Mouse (Mus musculus) kidney, adult 9 months (tissue): ENCODE results near the gene Gmds.
A peak's percentile ranks its signal among the peaks of the same experiment; 100 is the strongest.

Source experiments
- DNase-seq: peaks from one replicate; pipeline ENCODE4 v3.0.0; 2022

Gmds gene

GRCm38 (mm10) chr13:31929299-31929698 is 409.2 kb downstream of the Gmds start:
- DNase-seq = no peak

DNA sequence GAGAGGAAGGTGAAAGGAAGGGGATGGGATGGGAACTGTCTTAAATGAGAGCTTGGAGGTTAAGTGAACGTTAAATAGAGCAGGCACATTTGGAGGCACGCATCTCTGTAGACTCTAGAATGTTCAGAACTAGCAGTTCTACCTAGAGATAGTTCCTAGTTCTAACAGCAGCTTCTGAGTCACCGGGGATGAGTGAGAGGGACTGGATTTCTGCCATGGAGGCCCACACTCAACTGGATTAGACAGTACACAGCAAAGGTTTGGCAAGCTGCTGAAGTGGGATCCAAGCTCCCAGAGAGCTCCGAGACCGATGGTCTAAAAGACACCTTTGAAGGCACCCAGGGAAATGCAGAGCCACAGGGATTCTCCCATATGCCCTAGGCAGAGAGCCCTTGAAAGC is 411.9 kb downstream of the Gmds start:
- DNase-seq = no peak

- no peak for DNase-seq
Measured at GRCm38 (mm10) chr13:31924506-31924905, 414.0 kb downstream of the Gmds start.

DNA sequence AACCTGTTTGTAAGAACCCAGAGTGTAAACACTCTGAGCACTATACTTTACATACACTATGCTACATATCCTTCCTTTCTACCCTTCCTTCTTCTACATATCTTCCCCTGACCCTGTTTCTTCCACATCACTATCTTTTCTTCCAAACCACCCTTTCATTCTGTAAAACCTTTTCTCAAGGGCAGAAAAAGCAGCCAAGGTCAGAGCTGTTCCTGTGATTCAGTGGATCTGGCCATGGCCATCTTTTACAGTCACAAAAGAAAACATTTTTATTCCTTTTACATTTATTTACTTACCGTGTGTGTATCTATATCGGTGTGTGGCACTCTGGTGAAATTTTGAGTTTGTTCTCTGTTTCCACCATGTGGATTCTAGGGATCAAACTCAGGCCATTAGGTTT is 418.8 kb downstream of the Gmds start:
- DNase-seq = no peak

- no peak for DNase-seq
Measured at GRCm38 (mm10) chr13:31917387-31917786, 421.2 kb downstream of the Gmds start.

DNA sequence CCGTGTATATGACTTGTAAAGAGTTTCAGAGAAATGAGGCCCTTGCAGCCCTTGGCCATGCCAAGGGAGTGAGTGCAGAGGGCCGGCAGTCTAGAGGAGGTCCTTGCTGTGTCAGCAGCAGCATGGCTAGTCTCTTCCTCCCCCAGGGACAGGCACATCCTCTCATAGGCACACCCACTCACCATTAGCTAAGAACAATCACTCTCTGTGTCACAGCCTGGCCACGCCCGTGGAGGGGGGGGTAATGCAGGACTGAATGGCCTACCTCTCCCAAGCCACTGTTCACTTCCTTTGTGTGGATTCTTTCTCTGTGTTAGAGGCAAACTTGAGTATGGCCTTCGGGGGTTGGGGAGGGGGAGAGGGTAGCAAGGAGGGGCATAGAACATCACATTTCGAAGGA is 422.8 kb downstream of the Gmds start:
- DNase-seq = no peak

GRCm38 (mm10) chr13:31914901-31915587 is 423.5 kb downstream of the Gmds start:
- DNase-seq = no peak

- no peak for DNase-seq
Measured at GRCm38 (mm10) chr13:31911956-31912355, 426.6 kb downstream of the Gmds start.

DNA sequence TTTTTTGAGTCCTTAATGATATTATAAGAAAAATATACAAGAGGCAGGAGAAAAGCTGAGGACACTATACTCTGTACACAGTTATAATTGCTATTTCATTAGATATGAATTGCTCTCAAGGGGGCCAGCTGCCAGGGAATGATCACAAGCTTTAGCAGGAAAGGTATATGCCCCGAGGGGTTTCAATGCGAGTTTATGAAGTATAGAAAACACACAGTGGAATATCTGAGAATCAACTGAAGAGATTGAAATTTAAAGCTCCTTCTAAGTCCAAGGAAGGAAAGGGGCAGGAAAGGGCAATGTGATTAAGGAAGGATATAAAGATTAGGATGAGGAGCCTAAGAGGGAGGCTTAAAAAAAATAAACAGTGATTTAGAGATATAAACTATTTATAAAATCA is 427.2 kb downstream of the Gmds start:
- DNase-seq = no peak

GRCm38 (mm10) chr13:31909031-31909430 is 429.5 kb downstream of the Gmds start:
- DNase-seq = no peak

GRCm38 (mm10) chr13:31906514-31906913 is 432.0 kb downstream of the Gmds start:
- DNase-seq = no peak

DNA sequence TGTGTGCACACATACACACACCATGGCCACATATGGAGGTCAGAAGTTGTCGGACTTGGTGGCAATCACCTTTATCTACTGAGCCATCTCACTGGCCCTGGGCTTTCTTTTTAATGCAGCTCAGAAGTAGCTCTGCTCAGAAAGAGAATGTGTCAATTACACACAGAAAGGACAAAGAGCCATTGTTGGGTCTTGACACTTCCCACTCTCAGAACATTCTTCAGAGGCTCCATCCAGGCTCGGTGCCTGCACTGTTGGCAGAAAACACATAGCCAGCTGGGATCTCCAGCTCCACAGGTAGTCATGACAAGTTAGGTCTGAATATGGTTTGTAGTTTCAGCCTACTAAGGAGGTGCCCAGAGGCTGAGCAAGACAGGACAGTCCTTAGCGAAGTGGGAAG is 438.3 kb downstream of the Gmds start:
- no peak for DNase-seq

DNA sequence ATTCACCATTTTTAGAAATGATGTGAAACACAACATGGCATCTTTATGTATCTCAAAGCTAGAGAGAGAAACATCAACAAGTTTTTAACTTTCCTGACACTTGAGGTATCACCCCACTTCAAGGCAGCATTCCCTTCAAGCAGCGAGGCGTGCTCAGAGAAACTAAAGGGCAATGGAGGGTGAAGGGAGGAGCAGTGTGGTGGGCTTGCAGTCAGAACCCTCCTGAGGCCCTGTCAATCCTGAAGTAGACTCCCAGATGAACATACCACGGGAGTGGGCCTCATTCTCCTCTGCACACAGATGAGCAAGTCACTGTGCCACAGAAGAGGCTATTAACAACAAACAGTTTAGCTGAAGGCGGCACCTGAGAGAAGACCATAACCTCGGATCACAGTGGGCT is 439.1 kb downstream of the Gmds start:
- no peak for DNase-seq

- no peak for DNase-seq
Measured at GRCm38 (mm10) chr13:31897493-31897892, 441.0 kb downstream of the Gmds start.

- DNase-seq = no peak
Measured at GRCm38 (mm10) chr13:31894511-31894910, 444.0 kb downstream of the Gmds start.

- no peak for DNase-seq
Measured at GRCm38 (mm10) chr13:31892913-31893514, 445.5 kb downstream of the Gmds start.

GRCm38 (mm10) chr13:31888500-31888899 is 450.0 kb downstream of the Gmds start:
- DNase-seq = no peak

DNA sequence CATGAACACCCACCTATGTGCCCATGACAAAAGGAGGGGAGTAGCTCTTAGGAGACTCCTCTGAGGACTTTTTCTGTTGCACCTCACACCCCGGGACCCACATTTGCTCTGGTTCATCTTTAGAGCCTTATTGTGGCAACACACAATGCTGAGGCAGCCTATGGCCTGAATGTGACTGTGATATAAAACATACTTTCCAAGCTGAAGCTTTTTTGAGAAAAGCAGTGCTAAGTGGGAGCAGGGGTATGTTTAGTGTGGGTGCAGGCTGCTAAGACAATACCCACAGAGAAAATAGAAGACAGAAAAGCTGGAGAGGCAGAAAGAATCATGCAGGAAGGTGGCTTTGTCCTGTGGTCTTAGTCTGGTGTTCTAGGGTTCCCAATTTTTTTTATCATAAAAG is 452.8 kb downstream of the Gmds start:
- DNase-seq = no peak

DNA sequence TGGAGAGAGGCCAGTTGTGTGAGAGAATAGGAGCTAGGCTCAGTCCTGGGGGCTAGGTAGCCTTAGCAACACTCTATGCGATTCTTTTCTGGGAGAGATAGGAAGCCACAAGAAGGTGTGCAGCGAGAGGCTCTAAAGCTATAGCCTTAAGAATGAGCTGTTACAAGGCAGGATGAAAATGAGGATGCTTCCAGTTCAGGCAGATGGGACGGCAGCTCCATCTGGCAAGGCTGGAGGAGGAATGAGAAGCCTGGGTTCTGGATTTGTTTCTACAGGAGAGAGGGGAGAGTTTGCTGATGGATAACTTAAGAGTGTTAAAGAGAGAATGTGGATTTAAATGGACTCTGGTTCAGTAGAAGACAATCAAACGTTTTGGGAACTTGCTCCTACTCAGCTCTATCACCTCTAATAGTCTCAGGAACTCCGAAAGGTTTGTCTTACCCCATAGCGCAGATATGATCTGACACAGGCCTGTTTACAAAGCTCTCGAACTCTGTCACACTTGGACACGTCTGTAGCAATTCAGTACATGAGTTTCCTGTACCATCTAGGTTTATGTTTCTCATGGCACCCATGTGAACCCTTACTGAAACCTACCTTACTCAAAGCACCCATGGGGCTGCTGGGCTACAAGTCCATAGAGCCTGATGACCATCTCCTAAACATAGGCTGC is 459.6 kb downstream of the Gmds start:
- DNase-seq = no peak

DNA sequence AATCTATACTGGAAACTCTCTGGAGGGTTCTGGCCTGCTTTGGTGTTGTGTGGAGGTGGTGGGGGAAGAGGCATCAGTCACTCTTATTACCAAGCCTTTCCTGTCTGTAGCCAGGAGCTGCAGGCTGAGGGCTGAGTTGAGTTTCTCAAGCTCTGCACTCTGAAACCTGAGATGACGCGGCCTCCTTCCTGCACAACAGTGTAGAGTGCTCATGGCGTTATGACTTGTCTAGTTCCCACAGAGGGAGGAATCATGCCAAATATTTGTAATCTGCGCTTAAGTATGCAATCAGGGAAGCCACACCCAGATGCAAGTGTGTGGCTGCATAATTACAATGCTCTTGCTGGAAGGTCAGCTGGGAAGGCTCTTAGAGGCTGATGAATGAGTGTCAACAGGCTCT is 461.5 kb downstream of the Gmds start:
- DNase-seq = peak; percentile 45

DNA sequence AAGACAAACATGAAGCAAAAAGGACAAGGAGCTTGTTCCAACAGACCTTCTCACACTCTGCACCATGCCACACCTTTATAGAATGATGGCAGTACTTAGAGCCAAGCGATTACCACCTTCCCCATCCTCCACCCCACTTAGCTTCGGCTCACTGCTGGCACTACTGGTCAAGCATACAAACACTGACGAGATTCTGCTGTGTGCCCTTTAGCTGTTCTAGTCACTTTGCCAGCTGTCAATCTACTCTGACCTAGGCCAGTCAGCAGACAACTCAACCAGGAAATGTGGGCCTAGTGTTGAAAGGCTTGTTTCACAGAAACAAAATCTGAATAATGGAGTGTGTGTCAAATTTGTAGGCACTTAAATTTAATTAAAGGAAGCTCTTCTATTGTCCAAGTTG is 464.1 kb downstream of the Gmds start:
- no peak for DNase-seq

GRCm38 (mm10) chr13:31873269-31873668 is 465.3 kb downstream of the Gmds start:
- no peak for DNase-seq

GRCm38 (mm10) chr13:31864786-31865185 is 473.8 kb downstream of the Gmds start:
- no peak for DNase-seq

GRCm38 (mm10) chr13:31863461-31863860 is 475.1 kb downstream of the Gmds start:
- no peak for DNase-seq
